Mouse (Mus musculus) CH12.LX (cell line): ENCODE measurements around the gene Eif3k. TPM values are rescaled to one million over a fixed set of nuclear protein-coding genes. Genes with fewer than 3 reads are reported as not detected.
"Not testable (repeated sequence)": the region's sequence is repeated elsewhere in the genome, so short reads cannot be mapped to it uniquely, and the experiment has no call there.

Experiments used
- DNase-seq: peaks from one replicate; pipeline ENCODE4 v3.0.0-alpha.2; 2013; ENCODE audit errors: extremely low read depth
- H3K27ac ChIP-seq: 2 replicates; pipeline ENCODE4 v1.5.1; 2012; ENCODE audit warnings: low read depth, mild to moderate bottlenecking, control low read depth, moderate library complexity; ENCODE audit not compliant: insufficient read depth
- H3K27me3 ChIP-seq: replicated peaks from 2 replicates; pipeline ENCODE3; 2012; ENCODE audit warnings: inconsistent platforms
- H3K36me3 ChIP-seq, 2 experiments: replicated peaks in 1 of 2; 2 replicates each; pipeline versions ENCODE3 to v1.6.1; 2012; ENCODE audit warnings: inconsistent platforms in 1 of 2, low read length in 1 of 2, mild to moderate bottlenecking in 1 of 2, mixed read lengths in 1 of 2, moderate library complexity in 1 of 2; ENCODE audit not compliant: control insufficient read depth in 1 of 2, insufficient read depth in 1 of 2
- H3K4me1 ChIP-seq, 2 experiments: 2 replicates each; pipeline ENCODE4 v1.6.1; 2012; ENCODE audit warnings: inconsistent platforms in 1 of 2, moderate library complexity in 1 of 2; ENCODE audit not compliant: insufficient read depth in 2 of 2, control insufficient read depth in 1 of 2
- H3K4me2 ChIP-seq: 2 replicates; pipeline ENCODE4 v1.6.1; 2012; ENCODE audit warnings: low read depth, mild to moderate bottlenecking, control low read depth; ENCODE audit not compliant: poor library complexity, insufficient read depth, severe bottlenecking
- H3K4me3 ChIP-seq, 3 experiments: fragments of 150-350 bp in 1 of 3; sonication (generic) in 1 of 3; replicated peaks in 1 of 3; 2 replicates each; pipeline versions ENCODE3 to v1.5.1; 2011 to 2012; ENCODE audit warnings: low read depth in 2 of 3, low read length in 2 of 3, mild to moderate bottlenecking in 2 of 3, moderate library complexity in 2 of 3, control low read depth in 1 of 3, improper control_type of control experiment in 1 of 3, inconsistent platforms in 1 of 3, mixed read lengths in 1 of 3; ENCODE audit not compliant: poor library complexity in 1 of 3
- H3K79me2 ChIP-seq: replicated peaks from 2 replicates; pipeline ENCODE4 v1.6.1; 2012; ENCODE audit warnings: mild to moderate bottlenecking, moderate library complexity; ENCODE audit not compliant: control insufficient read depth, poor library complexity, insufficient read depth, severe bottlenecking; ENCODE audit errors: extremely low read depth
- H3K9ac ChIP-seq: 2 replicates; pipeline ENCODE4 v1.6.1; 2012; ENCODE audit warnings: low read depth, mild to moderate bottlenecking, control low read depth, moderate library complexity; ENCODE audit not compliant: insufficient read depth
- H3K9me3 ChIP-seq: replicated peaks from 2 replicates; pipeline ENCODE3; 2012; ENCODE audit warnings: low read length, inconsistent platforms, mixed read lengths
- CHD1 ChIP-seq: IDR thresholded peaks from 2 replicates; pipeline ENCODE4 v1.6.1; 2012; ENCODE audit warnings: low read depth, low read length, improper control_type of control experiment, inconsistent platforms
- CHD2 ChIP-seq: IDR thresholded peaks from 2 replicates; pipeline ENCODE4 v1.6.1; 2011; ENCODE audit warnings: low read length, improper control_type of control experiment
- CTCF ChIP-seq, 2 experiments: IDR thresholded peaks in 1 of 2; conservative IDR thresholded peaks in 1 of 2; 2 replicates each; pipeline ENCODE4 v1.5.1; 2011 to 2012; ENCODE audit warnings: low read depth in 2 of 2, low read length in 2 of 2, improper control_type of control experiment in 1 of 2, inconsistent platforms in 1 of 2, mild to moderate bottlenecking in 1 of 2, moderate library complexity in 1 of 2
- ELF1 ChIP-seq: IDR thresholded peaks from 2 replicates; pipeline ENCODE4 v1.6.1; 2014; ENCODE audit warnings: low read depth, mild to moderate bottlenecking, inconsistent platforms, low read length, improper control_type of control experiment
- ETS1 ChIP-seq: conservative IDR thresholded peaks from 2 replicates; pipeline ENCODE4 v1.6.1; 2012; ENCODE audit warnings: low read depth, mild to moderate bottlenecking, inconsistent platforms, low read length, improper control_type of control experiment, moderate library complexity
- HCFC1 ChIP-seq: IDR thresholded peaks from 2 replicates; pipeline ENCODE4 v1.6.1; 2012; ENCODE audit warnings: low read depth, mild to moderate bottlenecking, inconsistent platforms, low read length, improper control_type of control experiment
- KAT2A ChIP-seq: IDR thresholded peaks from 2 replicates; pipeline ENCODE4 v1.6.1; 2012; ENCODE audit warnings: low read length, improper control_type of control experiment, inconsistent platforms; ENCODE audit not compliant: insufficient replicate concordance
- MEF2A ChIP-seq: IDR thresholded peaks from 2 replicates; pipeline ENCODE4 v1.6.1; 2014; ENCODE audit warnings: low read depth, mild to moderate bottlenecking, inconsistent platforms, low read length, improper control_type of control experiment, borderline replicate concordance
- MYC ChIP-seq: IDR thresholded peaks from 2 replicates; pipeline ENCODE4 v1.6.1; 2011; ENCODE audit warnings: low read depth, mild to moderate bottlenecking, improper control_type of control experiment, low read length
- NELFE ChIP-seq: IDR thresholded peaks from 2 replicates; pipeline ENCODE4 v1.6.1; 2011; ENCODE audit warnings: low read depth, low read length, improper control_type of control experiment
- PAX5 ChIP-seq: IDR thresholded peaks from 2 replicates; pipeline ENCODE4 v1.6.1; 2012; ENCODE audit warnings: low read length, inconsistent platforms, mixed read lengths
- POLR2AphosphoS2 ChIP-seq: IDR thresholded peaks from 2 replicates; pipeline ENCODE4 v1.6.1; 2011; ENCODE audit warnings: low read depth, low read length, improper control_type of control experiment
- RAD21 ChIP-seq: IDR thresholded peaks from 2 replicates; pipeline ENCODE4 v1.6.1; 2011; ENCODE audit warnings: low read depth, mild to moderate bottlenecking, low read length, improper control_type of control experiment, moderate library complexity
- SMC3 ChIP-seq: IDR thresholded peaks from 2 replicates; pipeline ENCODE4 v1.6.1; 2011; ENCODE audit warnings: low read depth, low read length, improper control_type of control experiment
- TBP ChIP-seq: conservative IDR thresholded peaks from 2 replicates; pipeline ENCODE4 v1.6.1; 2011; ENCODE audit warnings: low read depth, low read length, improper control_type of control experiment
- UBTF ChIP-seq: IDR thresholded peaks from 2 replicates; pipeline ENCODE4 v1.6.1; 2012; ENCODE audit warnings: low read depth, mild to moderate bottlenecking, inconsistent platforms, low read length, improper control_type of control experiment, moderate library complexity
- USF1 ChIP-seq: IDR thresholded peaks from 2 replicates; pipeline ENCODE4 v1.6.1; 2014; ENCODE audit warnings: low read depth, mild to moderate bottlenecking, inconsistent platforms, low read length, improper control_type of control experiment
- USF2 ChIP-seq: conservative IDR thresholded peaks from 2 replicates; pipeline ENCODE4 v1.6.1; 2011; ENCODE audit warnings: low read depth, low read length, improper control_type of control experiment
- ZMIZ1 ChIP-seq: IDR thresholded peaks from 2 replicates; pipeline ENCODE4 v1.6.1; 2012; ENCODE audit warnings: low read depth, mild to moderate bottlenecking, inconsistent platforms, low read length, improper control_type of control experiment
- ZNF384 ChIP-seq: IDR thresholded peaks from 2 replicates; pipeline ENCODE4 v1.6.1; 2012; ENCODE audit warnings: low read depth, low read length, improper control_type of control experiment, inconsistent platforms
- dilution Hi-C: fragments of 300-500 bp; cut with MboI; formaldehyde crosslinking; loops from 2 replicates; pipeline ENCODE4 v1.14.3; 2020; ENCODE audit warnings: low sequenced_read_pairs; ENCODE audit not compliant: extremely low pct_unique_long_range_greater_than_20kb, extremely low pct_ligation_motif_present
- in situ Hi-C: fragments of 300-500 bp; cut with MboI; formaldehyde crosslinking; loops from 3 replicates; pipeline ENCODE4 v1.14.3; 2019; ENCODE audit warnings: low sequenced_read_pairs, low pct_ligation_motif_present, low pct_unique_long_range_greater_than_20kb, mixed read lengths
- polyA plus RNA-seq: library from polyadenylated mRNA; unstranded; fragments of >175 nt; gene quantifications from 2 replicates; pipeline ENCODE4 v1.2.1, GENCODE M21; 2012; ENCODE audit warnings: low read depth; ENCODE audit not compliant: insufficient read length
- total RNA-seq, 2 experiments: library from RNA; depleted of rRNA; stranded (reverse); fragments of 300-350 nt in 1 of 2; fragments of >200 nt in 1 of 2; gene quantifications; 2 replicates each; pipeline ENCODE4 v1.2.3; 2012 to 2014

The Eif3k gene
- total and polyA plus RNA-seq, 3 experiments: 513 to 658 (median 584) TPM

DNA sequence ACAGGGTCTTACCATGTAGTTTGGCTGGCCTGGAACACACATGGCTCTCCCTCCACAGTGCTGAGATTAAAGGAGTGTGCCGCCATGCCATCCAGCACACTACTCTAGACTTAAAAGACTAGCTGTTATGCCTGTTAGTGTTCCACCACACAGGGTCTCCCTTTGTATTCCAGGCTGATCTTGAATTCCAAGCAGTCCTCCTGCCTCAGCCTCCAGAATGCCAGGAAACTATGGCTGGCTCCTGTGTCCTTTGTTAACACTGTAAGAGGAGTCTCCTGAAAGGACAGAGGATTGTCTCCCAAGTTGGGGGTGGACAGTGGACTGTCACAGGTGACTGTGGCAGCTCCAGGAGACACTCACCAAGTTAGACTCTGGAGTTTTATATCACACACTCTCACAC lies 12.4 kb downstream of the Eif3k start:
- Histone ChIP-seq H3K9ac (no peak overlapping the region), H3K4me3 (no peak overlapping the region), H3K4me1 (peaks cover 6 to 35% of the 10 kb centered on the region in 2 experiments), H3K36me3 (peaks cover 31 to 55% of the 10 kb centered on the region in 2 experiments), H3K27ac (no peak overlapping the region), H3K27me3 (no peaks in the 10 kb centered on the region), H3K9me3 (no peaks in the 10 kb centered on the region), H3K4me2 (no peak overlapping the region), H3K79me2 (no peaks in the 10 kb centered on the region)
- no peak for TF ChIP-seq CHD2
- no peak for TF ChIP-seq MYC
- dilution Hi-C loops (no loop called here), in situ Hi-C loops (no loop called here)
- no peak for DNase-seq

DNA sequence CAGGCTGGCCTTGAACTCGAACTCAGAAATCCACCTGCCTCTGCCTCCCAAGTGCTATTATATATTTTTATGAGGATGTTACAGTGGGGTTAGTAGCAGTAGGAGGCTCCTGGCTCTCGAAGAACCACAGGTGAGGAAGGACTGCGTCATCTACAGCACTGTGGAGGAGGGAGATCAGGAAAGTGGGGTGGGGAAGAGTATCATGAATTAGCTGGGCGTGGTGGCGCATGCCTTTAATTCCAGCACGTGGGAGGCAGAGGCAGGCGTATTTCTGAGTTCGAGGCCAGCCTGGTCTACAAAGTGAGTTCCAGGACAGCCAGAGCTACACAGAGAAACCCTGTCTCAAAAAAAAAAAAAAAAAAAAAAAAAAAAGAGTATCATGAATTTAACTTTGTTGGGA lies 13.5 kb downstream of the Eif3k start:
- H3K9me3 ChIP-seq, H3K79me2 ChIP-seq, in situ Hi-C loops, H3K4me2 ChIP-seq, dilution Hi-C loops, H3K9ac ChIP-seq, H3K4me3 ChIP-seq, H3K27ac ChIP-seq, H3K27me3 ChIP-seq, DNase-seq: not testable (repeated sequence)
- H3K4me1 ChIP-seq: peaks cover 6 to 29% of the 10 kb centered on the region in 2 experiments
- H3K36me3 ChIP-seq: peaks cover 20 to 43% of the 10 kb centered on the region in 2 experiments

DNA sequence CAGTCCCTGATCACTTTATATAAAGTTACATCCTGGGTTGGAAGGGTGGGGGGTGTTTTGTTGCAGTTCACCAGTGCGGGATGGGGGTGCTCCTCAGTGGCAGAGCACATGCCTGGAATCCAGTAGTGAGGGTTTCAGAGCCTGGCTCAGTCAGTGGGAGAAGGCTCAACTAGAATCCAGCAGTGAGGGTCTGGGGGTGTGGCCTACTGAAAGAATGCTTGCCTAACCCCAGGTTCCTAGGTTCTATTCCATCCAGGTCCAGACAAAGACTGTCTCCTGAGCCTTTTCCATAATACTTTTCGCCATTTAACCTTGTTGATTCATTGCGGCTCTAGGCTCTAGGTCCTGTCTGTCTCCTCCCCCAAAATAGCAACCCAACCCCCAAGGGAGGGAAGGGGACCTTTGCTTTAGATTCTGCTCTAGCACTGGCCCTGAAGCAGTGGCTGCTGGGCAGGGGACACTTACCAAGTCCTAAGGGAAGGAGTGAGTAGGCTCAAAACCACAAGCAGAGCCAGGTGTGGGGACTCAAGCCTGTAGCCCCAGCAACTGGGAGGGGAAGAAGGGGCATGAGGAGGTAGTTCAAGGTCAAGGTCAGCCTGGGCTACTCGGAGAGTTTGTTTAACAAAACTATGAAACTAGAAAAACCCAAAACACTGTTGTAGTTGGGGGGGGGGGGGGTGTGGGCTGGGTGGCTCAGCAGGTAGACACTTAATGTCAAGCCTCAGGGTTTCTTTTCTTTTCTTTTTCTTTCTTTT lies 14.7 kb downstream of the Eif3k start:
- Histone ChIP-seq H3K27ac (no peak overlapping the region), H3K9ac (no peak overlapping the region), H3K4me2 (no peak overlapping the region), H3K4me1 (peaks cover 2 to 17% of the 10 kb centered on the region in 2 experiments; a peak in 2 of 4 replicates), H3K27me3 (no peaks in the 10 kb centered on the region), H3K9me3 (no peaks in the 10 kb centered on the region), H3K79me2 (no peaks in the 10 kb centered on the region), H3K36me3 (peaks cover 15 to 34% of the 10 kb centered on the region in 2 experiments), H3K4me3 (no peak overlapping the region)
- in situ Hi-C loops (no loop called here), dilution Hi-C loops (no loop called here)
- DNase-seq: no peak
- TF ChIP-seq UBTF: no peak
- no peak for TF ChIP-seq CHD1
- TF ChIP-seq HCFC1: no peak
- no peak for TF ChIP-seq POLR2AphosphoS2
- no peak for TF ChIP-seq SMC3
- TF ChIP-seq RAD21: no peak
- no peak for TF ChIP-seq CTCF (conservative IDR thresholded peaks at IDR 0.05 in 1 of 2, IDR thresholded peaks at IDR 0.05 in 1 of 2; ENCODE audit: low read depth in 2 of 2, low read length in 2 of 2)
- TF ChIP-seq PAX5: no peak
- no peak for TF ChIP-seq MEF2A
- no peak for TF ChIP-seq ETS1
- TF ChIP-seq NELFE: no peak
- TF ChIP-seq USF1: no peak
- no peak for TF ChIP-seq USF2
- TF ChIP-seq KAT2A: no peak
- TF ChIP-seq ZMIZ1: no peak
- TF ChIP-seq TBP: no peak
- no peak for TF ChIP-seq ZNF384
- TF ChIP-seq ELF1: no peak
